Mouse (Mus musculus) gastrocnemius, adult 2 months (tissue): ENCODE measurements around the gene Med21. TPM values are rescaled to one million over a fixed set of nuclear protein-coding genes. Genes with fewer than 3 reads are reported as not detected.

Experiments used
- DNase-seq: peaks from one replicate; pipeline ENCODE4 v3.0.0; 2022
- H3K27ac ChIP-seq: fragments of 200-600 bp; 2 replicates; pipeline ENCODE4 v1.8.1; 2022; ENCODE audit warnings: mild to moderate bottlenecking
- H3K4me3 ChIP-seq: fragments of 200-600 bp; 2 replicates; pipeline ENCODE4 v1.8.1; 2022; ENCODE audit warnings: mild to moderate bottlenecking, moderate library complexity
- CTCF ChIP-seq: fragments of 200-600 bp; IDR thresholded peaks from 2 replicates; pipeline ENCODE4 v1.8.1; 2022; ENCODE audit warnings: antibody characterized with exemption, mild to moderate bottlenecking, moderate library complexity
- intact Hi-C: fragments of 180-260 bp; cut with DNase I; formaldehyde crosslinking; loops from one replicate; pipeline ENCODE4 v1.15.1; 2025
- long read RNA-seq, 2 experiments: library from polyadenylated mRNA; stranded (forward); transcript quantifications; one replicate each; pipeline ENCODE4 v2.0.0; 2021
- total RNA-seq, 2 experiments: library from RNA; stranded (reverse); gene quantifications; 2 replicates each; pipeline ENCODE4 v1.2.3; 2021

The Med21 gene
- 10 to 100 TPM; 35.7 to 44.7 TPM for total RNA-seq
- long read RNA-seq, experiment 1, transcript Med21-201 (4 exons, 814 nt): major isoform, 18 of 20 reads
- long read RNA-seq, experiment 1, partial matches to known transcripts: 0 of 20 reads
- long read RNA-seq, experiment 1, other reads (novel, unspliced or antisense): 1 of 20 reads
- long read RNA-seq, experiment 2, transcript Med21-201 (4 exons, 814 nt): major isoform, 28 of 30 reads
- long read RNA-seq, experiment 2, partial matches to known transcripts: 0 of 30 reads
- long read RNA-seq, experiment 2, other reads (novel, unspliced or antisense): 1 of 30 reads

DNA sequence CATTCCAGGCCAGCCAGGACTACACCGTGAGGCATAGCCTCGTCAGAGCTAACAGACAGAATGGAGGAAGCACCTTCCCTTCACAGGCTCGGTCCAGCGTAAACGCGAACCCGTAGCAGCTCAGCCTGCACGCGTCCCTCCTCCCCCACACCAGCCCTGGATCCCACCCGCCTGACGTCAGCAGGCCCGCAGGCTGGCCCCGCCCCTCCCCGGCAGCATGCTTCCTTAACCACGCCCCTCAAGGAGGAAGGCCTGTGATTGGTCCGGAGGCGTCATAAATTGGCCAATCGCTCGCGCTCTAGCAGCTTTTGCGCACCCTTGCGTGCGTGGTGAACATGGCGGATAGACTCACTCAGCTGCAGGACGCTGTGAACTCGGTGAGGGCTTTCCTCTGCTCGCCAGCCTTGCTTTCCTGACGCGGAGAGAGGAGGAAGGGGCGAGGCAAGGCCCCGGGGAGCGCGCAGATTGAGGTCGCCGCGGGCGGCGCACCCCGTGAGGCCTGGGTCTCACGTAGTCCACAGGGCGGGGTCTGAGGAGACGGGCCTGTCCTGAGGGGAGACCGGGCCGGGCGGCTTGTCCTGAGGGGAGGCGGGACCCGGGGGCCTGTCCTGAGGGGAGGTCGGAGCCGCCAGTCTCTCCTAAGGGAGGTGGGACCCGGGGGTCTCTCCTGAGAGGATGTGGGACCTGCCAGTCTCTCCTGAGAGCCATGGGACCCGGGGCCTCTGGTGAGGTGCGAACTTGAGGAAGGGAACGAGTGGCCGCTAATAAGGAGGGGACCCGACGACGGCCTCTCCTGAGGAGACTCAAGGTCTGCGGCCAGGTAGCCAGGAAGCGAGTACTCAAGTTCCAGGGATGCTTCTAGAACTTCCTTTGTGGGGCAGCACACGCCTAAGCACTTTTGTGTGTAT, at the start of gene Med21, which contains the start of gene Tm7sf3:
Med21 (plus strand) TSS at position 272 of the 908 bp plus-strand sequence.
Tm7sf3 (minus strand) TSS at position 549 of the 908 bp plus-strand sequence.
- intact Hi-C loops: no loop called here
- DNase-seq: peak; percentile 99
- TF ChIP-seq CTCF: peak; percentile 18; the same call in 1 of the 2 replicates
- H3K27ac ChIP-seq: peak within 1 kb of the TSS; percentile 96
- peak within 1 kb of the TSS; percentile 95 for H3K4me3 ChIP-seq

DNA sequence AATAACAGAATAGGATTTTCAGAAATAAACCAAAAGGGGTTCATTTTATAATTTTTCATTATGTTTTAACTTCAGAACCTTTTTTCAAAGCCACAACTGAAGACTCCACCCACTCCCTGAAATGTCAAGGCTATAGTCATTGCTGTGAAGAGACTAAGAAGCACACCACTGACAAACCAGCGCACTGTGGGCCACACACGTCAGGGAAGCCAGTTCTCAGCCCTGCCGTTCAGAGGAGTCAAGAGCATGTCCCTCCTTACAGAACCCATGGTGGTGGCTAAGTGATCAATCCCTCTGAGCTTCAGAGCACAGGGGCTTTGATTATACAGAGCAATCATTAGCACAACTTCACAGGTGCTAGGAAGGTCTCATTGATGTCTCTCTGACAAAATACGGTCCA, 39.7 kb upstream of the Med21 start:
- DNase-seq: no peak
- no peak overlapping the region for H3K4me3 ChIP-seq
- intact Hi-C loops: no loop called here
- no peak overlapping the region for H3K27ac ChIP-seq
- TF ChIP-seq CTCF: no peak

DNA sequence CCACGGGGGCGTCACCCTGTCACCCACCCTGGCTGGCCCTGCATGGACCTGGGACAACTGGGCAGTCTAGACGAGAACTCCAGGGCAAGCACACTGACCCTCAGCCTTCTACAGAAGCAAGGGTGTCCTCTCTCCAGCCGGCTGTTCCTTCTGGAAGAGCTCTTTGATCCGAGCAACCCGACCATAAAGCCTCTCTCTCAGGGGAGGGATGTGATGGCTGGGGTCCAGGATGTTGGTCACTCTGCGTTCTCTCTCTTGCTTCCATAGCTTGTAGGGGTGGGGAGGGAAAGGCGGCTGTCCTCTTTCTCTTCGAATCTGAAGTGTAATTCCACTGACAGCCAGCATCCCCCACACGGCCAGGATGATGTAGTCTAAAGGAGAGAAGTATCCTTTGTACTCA, 38.7 kb upstream of the Med21 start:
- intact Hi-C loops: no loop called here
- no peak overlapping the region for H3K4me3 ChIP-seq
- no peak for TF ChIP-seq CTCF
- DNase-seq: no peak
- H3K27ac ChIP-seq: no peak overlapping the region

DNA sequence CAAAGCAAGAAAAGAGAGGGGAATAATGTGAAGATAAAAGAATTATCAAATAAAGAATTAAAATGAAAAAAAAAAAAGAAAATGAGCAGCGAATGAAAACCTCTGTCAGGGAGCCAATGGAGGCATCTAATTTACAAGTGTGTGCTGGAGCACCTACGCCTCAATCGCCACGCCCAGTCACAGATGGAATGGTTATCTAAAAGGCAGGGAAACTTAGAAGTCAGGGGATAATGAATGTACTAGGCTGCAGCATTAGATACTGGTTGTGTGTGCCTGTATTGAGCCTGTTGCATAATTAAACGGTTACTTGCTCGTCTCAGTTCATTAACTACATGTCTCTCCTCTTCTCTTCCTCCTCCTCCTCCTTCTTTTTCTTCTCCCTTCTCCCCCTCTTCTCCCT, 31.0 kb upstream of the Med21 start:
- H3K4me3 ChIP-seq: no peak overlapping the region
- intact Hi-C loops: no loop called here
- TF ChIP-seq CTCF: no peak
- H3K27ac ChIP-seq: no peak overlapping the region
- DNase-seq: no peak

DNA sequence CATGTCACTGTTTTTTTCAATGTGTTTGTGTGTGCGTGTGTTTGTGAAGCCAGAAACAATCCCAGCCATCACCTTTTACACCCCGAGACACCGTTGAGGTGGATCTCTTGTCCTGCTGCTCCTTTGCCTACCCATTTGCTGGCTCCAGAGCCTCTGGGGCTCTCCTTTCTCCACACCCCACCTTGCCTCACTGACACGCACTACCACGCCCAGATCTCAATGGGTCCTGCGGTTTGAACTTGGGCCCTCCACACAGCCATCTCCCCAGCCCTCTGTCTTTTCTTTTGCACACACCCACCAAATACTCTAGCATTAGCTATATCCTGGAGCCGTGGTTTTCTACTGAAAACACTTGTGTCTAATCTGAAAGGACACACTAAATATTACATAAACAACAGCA, 30.4 kb upstream of the Med21 start:
- H3K27ac ChIP-seq: no peak overlapping the region
- no peak overlapping the region for H3K4me3 ChIP-seq
- no peak for DNase-seq
- intact Hi-C loops: no loop called here
- TF ChIP-seq CTCF: no peak

DNA sequence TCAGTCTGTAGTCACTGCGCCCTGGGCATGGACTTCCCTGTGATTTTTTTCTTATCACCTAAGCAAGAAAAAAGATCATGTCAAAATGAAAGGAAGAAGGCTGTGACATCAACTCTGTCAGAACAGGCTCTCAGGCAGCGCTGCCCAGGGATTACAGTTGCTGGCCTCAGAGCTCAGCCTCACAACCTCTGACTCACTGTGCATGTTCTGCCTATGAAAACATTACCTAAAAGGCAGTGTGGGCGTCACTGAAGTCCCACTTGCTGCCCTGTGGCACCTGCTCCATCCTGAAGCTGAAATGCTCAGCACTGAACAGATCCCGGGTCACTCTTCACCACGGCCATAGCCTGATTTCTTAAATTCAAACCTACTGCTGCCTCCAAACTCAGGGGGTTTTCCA, 29.6 kb upstream of the Med21 start:
- Histone ChIP-seq H3K4me3 (no peak overlapping the region), H3K27ac (no peak overlapping the region)
- no peak for DNase-seq
- no peak for TF ChIP-seq CTCF
- intact Hi-C loops: no loop called here

DNA sequence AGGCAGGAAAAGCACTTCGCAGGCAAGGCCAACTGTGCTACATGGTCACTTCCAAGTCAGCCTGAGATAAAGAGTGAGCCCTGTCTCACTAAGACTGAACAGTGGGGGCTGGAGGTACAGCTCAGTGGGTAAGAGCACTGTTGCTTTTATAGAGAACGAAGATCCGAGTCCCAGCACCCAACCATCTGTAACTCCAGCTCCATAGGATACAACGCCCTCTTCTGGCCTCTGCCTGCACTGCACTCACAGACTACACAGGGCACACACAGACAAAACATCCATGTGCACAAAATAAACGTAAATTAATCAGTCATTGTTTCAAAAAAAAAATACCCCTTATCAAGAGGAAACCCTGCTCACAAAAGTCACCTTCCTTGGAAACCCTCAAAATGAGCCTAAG, 28.4 kb upstream of the Med21 start:
- peak; percentile 4; the same call in 1 of the 2 replicates for TF ChIP-seq CTCF
- intact Hi-C loops: no loop called here
- Histone ChIP-seq H3K4me3 (no peak overlapping the region), H3K27ac (no peak overlapping the region)
- DNase-seq: no peak

DNA sequence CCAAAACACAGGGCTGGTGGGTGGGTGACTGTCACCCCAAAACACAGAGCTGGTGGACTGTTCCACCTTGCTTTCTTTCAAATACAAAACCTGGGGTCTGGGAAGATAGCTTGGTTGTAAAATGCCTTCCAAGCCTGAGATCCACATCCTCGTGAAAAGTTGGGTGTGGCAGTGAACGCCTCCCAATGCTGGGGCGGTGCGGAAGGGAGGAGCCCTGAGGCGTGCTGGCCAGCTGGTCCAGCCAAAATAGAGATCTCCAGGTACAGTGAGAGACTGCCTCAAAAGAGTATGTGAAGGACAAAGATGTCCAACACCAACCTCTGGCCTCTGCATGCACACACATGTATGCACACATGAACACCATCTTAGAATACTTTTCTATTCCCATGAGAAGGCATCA, 27.8 kb upstream of the Med21 start:
- no peak for TF ChIP-seq CTCF
- no peak overlapping the region for H3K4me3 ChIP-seq
- H3K27ac ChIP-seq: no peak overlapping the region
- intact Hi-C loops: no loop called here
- no peak for DNase-seq

DNA sequence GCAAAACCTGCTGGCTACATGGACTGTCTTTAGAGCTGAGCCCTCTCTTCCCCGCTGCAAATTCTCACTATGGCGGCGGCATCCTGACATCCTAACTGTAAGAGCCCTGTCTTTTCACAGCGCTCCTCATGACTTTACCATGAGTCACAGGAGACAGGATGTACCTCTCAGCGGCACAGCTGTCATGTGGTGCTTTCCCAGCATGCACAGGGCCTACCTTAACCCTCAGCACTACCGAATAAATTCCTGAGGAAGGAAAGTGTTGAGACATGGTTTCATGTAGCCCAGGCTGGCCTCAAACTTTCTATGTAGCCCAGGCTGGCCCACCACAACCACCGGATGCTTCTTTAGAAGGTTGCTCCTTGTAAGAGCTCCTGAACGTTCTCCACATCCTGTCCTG, 26.5 kb upstream of the Med21 start:
- DNase-seq: no peak
- no peak for TF ChIP-seq CTCF
- intact Hi-C loops: no loop called here
- no peak overlapping the region for H3K27ac ChIP-seq
- no peak overlapping the region for H3K4me3 ChIP-seq

DNA sequence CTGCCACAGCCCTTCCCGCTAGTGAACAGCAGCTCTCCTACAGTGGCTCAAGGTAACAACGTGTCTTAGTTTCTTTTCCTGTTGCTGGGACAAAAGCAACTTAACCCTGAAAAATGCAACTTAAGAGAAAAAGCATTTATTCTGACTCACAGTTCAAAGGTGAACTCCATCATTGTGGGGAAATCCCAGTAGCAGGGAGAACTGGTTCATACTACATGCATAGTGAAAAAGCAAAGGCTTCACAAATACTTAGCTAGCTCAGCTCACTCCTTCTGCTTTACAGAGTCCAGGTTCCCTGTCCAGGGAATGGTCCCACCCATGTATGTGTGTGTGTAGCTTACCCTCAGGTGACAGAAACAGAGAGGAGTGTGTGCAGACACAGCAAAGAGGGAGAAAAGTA, 25.7 kb upstream of the Med21 start:
- TF ChIP-seq CTCF: no peak
- DNase-seq: no peak
- intact Hi-C loops: no loop called here
- no peak overlapping the region for H3K27ac ChIP-seq
- H3K4me3 ChIP-seq: no peak overlapping the region

DNA sequence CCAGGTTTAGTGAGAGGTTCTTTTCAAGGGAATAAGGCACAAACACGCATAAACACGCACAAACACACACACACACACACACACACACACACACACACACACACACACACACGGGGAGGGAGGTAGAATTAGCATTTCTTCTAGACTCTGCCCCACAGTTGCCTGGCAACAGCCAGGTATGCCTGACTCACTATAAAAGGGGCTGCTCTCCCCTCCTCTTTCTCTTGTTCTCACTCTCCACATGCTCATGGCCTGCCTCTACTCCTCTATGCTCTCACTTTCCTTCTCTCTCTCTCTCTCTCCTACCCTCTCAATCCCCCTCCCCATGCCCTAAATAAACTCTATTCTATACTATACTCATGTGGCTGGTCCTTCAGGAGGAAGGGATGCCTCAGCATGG, 14.2 kb upstream of the Med21 start:
- Histone ChIP-seq H3K4me3 (no peak overlapping the region), H3K27ac (no peak overlapping the region)
- intact Hi-C loops: no loop called here
- TF ChIP-seq CTCF: no peak
- DNase-seq: no peak

DNA sequence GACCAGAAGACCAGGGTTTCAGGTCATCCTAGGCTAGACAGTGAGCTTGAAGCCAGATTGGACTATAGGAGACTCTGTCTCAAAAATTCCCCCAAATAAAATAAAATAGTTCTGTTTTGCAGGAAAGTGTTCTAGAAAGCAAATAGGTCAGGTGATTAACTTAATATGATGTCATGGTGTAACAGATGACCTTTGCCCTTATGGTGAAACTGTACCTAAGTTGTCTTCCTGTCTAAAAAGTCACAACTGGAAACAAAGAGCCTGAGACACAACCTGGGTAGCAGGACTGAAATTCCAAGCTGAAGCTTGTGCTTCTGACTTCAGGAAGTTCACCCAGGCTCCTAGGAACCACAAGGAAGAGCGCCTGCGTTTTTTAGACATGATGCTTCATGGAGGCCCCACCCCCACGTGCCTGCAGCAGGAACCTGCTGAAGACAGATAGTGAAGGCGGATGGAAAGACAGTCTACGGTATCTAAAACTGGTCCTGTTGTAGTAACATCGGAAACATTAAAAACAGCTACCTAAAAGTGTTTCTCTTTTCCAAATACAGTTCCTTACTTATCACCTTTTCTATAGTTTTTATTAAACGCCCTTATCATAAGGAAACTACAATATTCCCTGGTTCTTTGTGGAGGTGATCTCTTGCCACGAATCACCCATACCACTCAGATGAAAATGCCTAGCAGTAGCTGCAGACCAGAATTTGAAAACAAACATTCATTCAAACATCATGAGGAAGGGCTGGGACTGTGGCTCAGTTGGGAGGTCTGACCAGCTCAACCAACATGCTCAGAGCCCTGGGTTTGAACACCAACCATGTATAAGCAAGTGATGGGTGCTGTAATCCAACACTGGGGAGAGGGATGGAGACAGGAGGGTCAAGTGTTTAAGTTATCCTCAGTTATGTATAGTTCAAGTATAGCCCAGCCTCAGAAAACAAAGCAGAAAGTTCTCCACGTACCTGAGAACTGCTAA, 12.3 kb upstream of the Med21 start:
- intact Hi-C loops: loop anchor here (5.0 kb wide), 1 partner anchor 53 kb away; the partner anchor contains the start of genes Fgfr1op2 and Ints13
- DNase-seq: no peak
- H3K27ac ChIP-seq: no peak overlapping the region
- no peak overlapping the region for H3K4me3 ChIP-seq
- no peak for TF ChIP-seq CTCF
